Mouse (Mus musculus): ENCODE results near the gene Tmem178. TPM values are rescaled to one million over a fixed set of nuclear protein-coding genes. Genes with fewer than 3 reads are reported as not detected.

Tmem178 gene
- polyA plus RNA-seq, 1 experiment from 2014 or later: 2.8 TPM

- no peak overlapping the region for H3K4me3 ChIP-seq (replicated peaks)
- 67% methylated on average over 5 of the region's 5 CpGs for WGBS
- no peak overlapping the region for H3K4me2 ChIP-seq (replicated peaks)
- H3K4me1 ChIP-seq: peaks cover 4% of the 10 kb centered on the region; the same call in 1 of the 2 replicates
- H3K36me3 ChIP-seq: no peaks in the 10 kb centered on the region
- no peak overlapping the region for H3K27ac ChIP-seq (replicated peaks)
- no peak overlapping the region for H3K9ac ChIP-seq
- peaks cover 30% of the 10 kb centered on the region for H3K27me3 ChIP-seq
- no peaks in the 10 kb centered on the region for H3K9me3 ChIP-seq (replicated peaks)
- no peak for ATAC-seq (ENCODE audit: insufficient number of reproducible peaks, low FRiP score, low TSS enrichment, low read depth)
These were observed 1.9 kb downstream of the Tmem178 start for GRCm38 (mm10) chr17:80946091-80946885.

DNA sequence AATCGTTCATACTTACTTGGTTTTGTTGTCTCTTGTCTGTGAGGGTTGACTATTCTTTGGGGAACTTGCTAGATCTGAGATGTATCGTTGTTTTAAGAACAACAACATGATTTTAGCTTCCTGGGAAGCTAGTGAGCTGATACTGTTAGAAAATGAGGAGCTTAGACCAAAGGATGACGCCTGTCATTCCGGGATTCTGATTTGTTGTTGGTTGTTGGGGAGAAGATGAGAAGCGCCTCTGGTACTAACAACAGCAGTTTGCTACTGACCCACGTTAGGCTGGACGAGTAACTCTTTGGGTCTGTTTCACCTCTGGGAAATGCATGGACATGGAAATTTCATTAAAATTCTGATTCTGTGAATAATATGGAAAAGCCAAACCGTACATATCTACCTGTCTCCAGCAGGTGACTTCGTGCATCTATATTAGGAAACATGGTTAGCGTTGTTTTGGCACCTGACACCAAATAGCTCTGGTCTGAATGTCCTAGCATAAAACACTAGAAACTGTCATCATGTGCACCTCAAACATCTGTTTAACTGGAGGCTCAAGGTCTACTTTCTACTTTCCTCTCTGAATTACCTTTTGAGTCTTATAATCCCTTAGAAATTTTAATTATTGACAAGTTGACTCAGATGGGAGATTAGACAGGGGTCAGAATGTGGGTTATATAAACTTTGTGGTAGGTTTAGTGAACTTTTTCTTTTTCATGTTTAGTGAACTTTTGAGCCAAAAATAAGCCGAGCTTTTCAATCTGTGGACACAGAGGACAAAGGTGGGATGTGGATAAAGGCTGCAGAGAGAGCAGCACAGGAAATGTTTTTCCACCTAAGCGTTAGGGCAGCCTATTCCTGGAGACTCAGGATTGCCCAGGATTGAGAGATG lies 2.9 kb downstream of the Tmem178 start:
- no peak overlapping the region for H3K4me2 ChIP-seq (replicated peaks)
- H3K9ac ChIP-seq: no peak overlapping the region
- 77% methylated on average over 12 of the region's 12 CpGs for WGBS
- no peak overlapping the region for H3K4me3 ChIP-seq (replicated peaks)
- no peaks in the 10 kb centered on the region for H3K9me3 ChIP-seq (replicated peaks)
- H3K27ac ChIP-seq (replicated peaks): no peak overlapping the region
- peaks cover 28% of the 10 kb centered on the region for H3K27me3 ChIP-seq
- H3K4me1 ChIP-seq: peaks cover 4% of the 10 kb centered on the region; the same call in 1 of the 2 replicates
- ATAC-seq (ENCODE audit: insufficient number of reproducible peaks, low FRiP score, low TSS enrichment, low read depth): no peak
- H3K36me3 ChIP-seq: no peaks in the 10 kb centered on the region

- ATAC-seq (ENCODE audit: insufficient number of reproducible peaks, low FRiP score, low TSS enrichment, low read depth): no peak
- Histone ChIP-seq H3K4me3 (replicated peaks) (no peak overlapping the region), H3K27ac (replicated peaks) (no peak overlapping the region), H3K27me3 (peaks cover 13% of the 10 kb centered on the region), H3K36me3 (no peaks in the 10 kb centered on the region), H3K4me2 (replicated peaks) (no peak overlapping the region), H3K4me1 (peaks cover 4% of the 10 kb centered on the region; the same call in 1 of the 2 replicates), H3K9me3 (replicated peaks) (no peaks in the 10 kb centered on the region), H3K9ac (no peak overlapping the region)
- WGBS: 86% methylated on average over 7 of the region's 7 CpGs
These were observed 5.0 kb downstream of the Tmem178 start for GRCm38 (mm10) chr17:80949382-80949781.

GRCm38 (mm10) chr17:80949895-80950294 lies 5.5 kb downstream of the Tmem178 start:
- no peaks in the 10 kb centered on the region for H3K36me3 ChIP-seq
- no peak for ATAC-seq (ENCODE audit: insufficient number of reproducible peaks, low FRiP score, low TSS enrichment, low read depth)
- no peak overlapping the region for H3K27ac ChIP-seq (replicated peaks)
- H3K9me3 ChIP-seq (replicated peaks): no peaks in the 10 kb centered on the region
- no peak overlapping the region for H3K9ac ChIP-seq
- H3K4me1 ChIP-seq: peaks cover 1% of the 10 kb centered on the region; the same call in 1 of the 2 replicates
- WGBS: 85% methylated on average over 10 of the region's 10 CpGs
- H3K4me3 ChIP-seq (replicated peaks): no peak overlapping the region
- H3K27me3 ChIP-seq: peaks cover 10% of the 10 kb centered on the region
- no peak overlapping the region for H3K4me2 ChIP-seq (replicated peaks)

- Histone ChIP-seq H3K4me3 (replicated peaks) (no peak overlapping the region), H3K4me2 (replicated peaks) (no peak overlapping the region), H3K9me3 (replicated peaks) (no peaks in the 10 kb centered on the region), H3K4me1 (no peaks in the 10 kb centered on the region), H3K36me3 (no peaks in the 10 kb centered on the region), H3K27me3 (0 out of 2 replicates have a peak, but pooled peaks cover 1% of the 10 kb centered on the region), H3K27ac (replicated peaks) (no peak overlapping the region), H3K9ac (no peak overlapping the region)
- no peak for ATAC-seq (ENCODE audit: insufficient number of reproducible peaks, low FRiP score, low TSS enrichment, low read depth)
- WGBS: 68% methylated on average over 7 of the region's 7 CpGs
These were observed 7.9 kb downstream of the Tmem178 start for GRCm38 (mm10) chr17:80952305-80952704.

- 66% methylated on average over 7 of the region's 7 CpGs for WGBS
- no peaks in the 10 kb centered on the region for H3K36me3 ChIP-seq
- no peak overlapping the region for H3K27ac ChIP-seq (replicated peaks)
- no peaks in the 10 kb centered on the region for H3K4me1 ChIP-seq
- ATAC-seq (ENCODE audit: insufficient number of reproducible peaks, low FRiP score, low TSS enrichment, low read depth): no peak
- H3K4me2 ChIP-seq (replicated peaks): no peak overlapping the region
- no peak overlapping the region for H3K4me3 ChIP-seq (replicated peaks)
- no peaks in the 10 kb centered on the region for H3K27me3 ChIP-seq
- no peak overlapping the region for H3K9ac ChIP-seq
- no peaks in the 10 kb centered on the region for H3K9me3 ChIP-seq (replicated peaks)
These were observed 11.0 kb downstream of the Tmem178 start for GRCm38 (mm10) chr17:80955415-80955814.

- Histone ChIP-seq H3K36me3 (no peaks in the 10 kb centered on the region), H3K9ac (no peak overlapping the region), H3K9me3 (replicated peaks) (no peaks in the 10 kb centered on the region), H3K27ac (replicated peaks) (no peak overlapping the region), H3K4me2 (replicated peaks) (no peak overlapping the region), H3K4me1 (no peaks in the 10 kb centered on the region), H3K4me3 (replicated peaks) (no peak overlapping the region), H3K27me3 (no peaks in the 10 kb centered on the region)
- no peak for ATAC-seq (ENCODE audit: insufficient number of reproducible peaks, low FRiP score, low TSS enrichment, low read depth)
- WGBS: 74% methylated on average over 10 of the region's 10 CpGs
These were observed 11.8 kb downstream of the Tmem178 start for GRCm38 (mm10) chr17:80955998-80956811.

- Histone ChIP-seq H3K27me3 (no peaks in the 10 kb centered on the region), H3K4me2 (replicated peaks) (no peak overlapping the region), H3K4me1 (no peaks in the 10 kb centered on the region), H3K9ac (no peak overlapping the region), H3K4me3 (replicated peaks) (no peak overlapping the region), H3K27ac (replicated peaks) (no peak overlapping the region), H3K36me3 (no peaks in the 10 kb centered on the region), H3K9me3 (replicated peaks) (no peaks in the 10 kb centered on the region)
- no peak for ATAC-seq (ENCODE audit: insufficient number of reproducible peaks, low FRiP score, low TSS enrichment, low read depth)
- 85% methylated on average over 6 of the region's 6 CpGs for WGBS
These were observed 13.9 kb downstream of the Tmem178 start for GRCm38 (mm10) chr17:80958332-80958731.

GRCm38 (mm10) chr17:80959840-80960239 lies 15.4 kb downstream of the Tmem178 start:
- H3K4me1 ChIP-seq: no peaks in the 10 kb centered on the region
- H3K27ac ChIP-seq (replicated peaks): no peak overlapping the region
- no peaks in the 10 kb centered on the region for H3K9me3 ChIP-seq (replicated peaks)
- no peak overlapping the region for H3K4me3 ChIP-seq (replicated peaks)
- no peaks in the 10 kb centered on the region for H3K36me3 ChIP-seq
- H3K4me2 ChIP-seq (replicated peaks): no peak overlapping the region
- H3K9ac ChIP-seq: no peak overlapping the region
- no peak for ATAC-seq (ENCODE audit: insufficient number of reproducible peaks, low FRiP score, low TSS enrichment, low read depth)
- WGBS: 45% methylated on average over 2 of the region's 2 CpGs
- H3K27me3 ChIP-seq: no peaks in the 10 kb centered on the region

DNA sequence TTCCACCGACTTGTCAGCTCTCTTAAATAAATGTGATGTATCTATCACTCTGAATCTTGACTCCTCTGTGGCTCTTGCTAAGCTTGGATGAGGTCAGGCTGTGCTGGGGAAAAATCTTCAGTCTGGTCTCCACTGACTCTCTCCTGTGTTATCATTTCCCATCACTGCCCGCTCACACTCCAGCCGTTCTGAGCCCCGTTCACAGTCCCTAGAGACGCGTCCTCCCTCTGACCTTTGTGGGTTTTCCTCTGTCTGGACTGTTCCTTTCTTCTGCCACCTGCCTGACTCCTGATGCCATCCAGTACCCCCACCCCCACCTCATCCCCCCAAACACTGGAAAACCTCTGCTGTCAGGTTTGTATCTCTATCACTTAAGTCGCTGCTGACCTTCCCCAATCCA lies 23.0 kb downstream of the Tmem178 start:
- H3K9me3 ChIP-seq (replicated peaks): no peaks in the 10 kb centered on the region
- 56% methylated on average over 7 of the region's 7 CpGs for WGBS

More for the DNA sequence above, 23.0 kb downstream of the Tmem178 start:
- Histone ChIP-seq H3K4me2 (replicated peaks) (no peak overlapping the region), H3K27ac (replicated peaks) (no peak overlapping the region), H3K4me3 (replicated peaks) (no peak overlapping the region), H3K4me1 (peaks cover 19% of the 10 kb centered on the region), H3K27me3 (no peaks in the 10 kb centered on the region), H3K36me3 (no peaks in the 10 kb centered on the region), H3K9ac (no peak overlapping the region)
- ATAC-seq (ENCODE audit: insufficient number of reproducible peaks, low FRiP score, low TSS enrichment, low read depth): no peak

All from embryonic facial prominence, embryonic 15.5 days (tissue).